Mouse (Mus musculus): ENCODE data around the gene Pgm2.

DNA sequence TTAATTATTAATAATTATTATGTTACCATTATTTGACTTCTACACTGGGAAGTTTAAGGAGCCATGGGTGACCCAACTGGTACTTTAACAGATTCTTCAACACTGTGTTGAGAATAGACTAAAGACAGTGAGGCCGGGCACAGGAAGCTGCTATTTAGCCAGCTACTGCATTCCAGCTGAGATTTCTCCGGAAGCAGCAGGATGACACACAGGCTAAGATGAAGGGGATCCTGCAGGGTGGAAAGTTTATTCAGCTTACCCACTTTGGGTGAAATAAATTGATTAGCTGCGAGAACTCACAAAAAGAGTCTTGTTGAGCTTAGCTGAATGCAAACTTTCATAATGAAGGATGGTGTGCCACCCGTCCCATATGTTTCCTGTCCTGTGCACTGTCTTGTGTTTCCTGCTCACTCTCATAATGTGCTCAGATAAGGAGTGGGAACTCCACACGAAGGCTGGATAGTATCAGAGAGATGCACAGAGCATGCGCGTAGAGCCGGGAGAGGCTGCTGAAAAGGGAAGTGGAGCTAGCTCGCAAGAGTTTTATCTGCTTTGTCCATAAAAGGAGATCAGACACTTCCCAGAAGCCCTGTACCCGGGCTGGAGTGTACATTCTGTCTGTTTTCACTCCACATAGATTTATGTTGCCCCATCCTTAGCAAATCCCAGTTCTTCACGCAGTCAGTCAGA is 63.3 kb downstream of the Pgm2 start, which contains the start of gene Tbc1d1:
- TF ChIP-seq CTCF (conservative IDR thresholded peaks at IDR 0.05; ENCODE audit: insufficient read depth, insufficient read length, low read depth, low read length) = no peak
- TF ChIP-seq POLR2A (IDR thresholded peaks at IDR 0.05; ENCODE audit: low read depth, low read length) = no peak
